Mouse (Mus musculus) lung, postnatal 0 days (tissue): Measurements from ENCODE around the gene Gpat2. TPM values are rescaled to one million over a fixed set of nuclear protein-coding genes. Genes with fewer than 3 reads are reported as not detected.

ENCODE experiments used
- ATAC-seq: fragments of 200-750 bp; cut with Nextera tagmentation; 2 replicates; pipeline ENCODE4 v1.8.0; 2017; ENCODE audit warnings: moderate library complexity
- DNase-seq: peaks from one replicate; pipeline ENCODE4 v3.0.0-alpha.2; 2016; ENCODE audit warnings: low spot score
- H3K27ac ChIP-seq: fragments of 300-500 bp; sonication (generic); 2 replicates; pipeline ENCODE4 v1.5.1; 2014; ENCODE audit warnings: antibody characterized with exemption, mild to moderate bottlenecking, low read length, mixed read lengths
- H3K27me3 ChIP-seq: fragments of 300-500 bp; sonication (generic); replicated peaks from 2 replicates; pipeline ENCODE4 v1.6.1; 2014; ENCODE audit warnings: low read length, mixed read lengths; ENCODE audit not compliant: insufficient read depth
- H3K36me3 ChIP-seq: fragments of 300-500 bp; sonication (generic); 2 replicates; pipeline ENCODE4 v1.6.1; 2014; ENCODE audit warnings: low read length, mixed read lengths; ENCODE audit not compliant: insufficient read depth
- H3K4me1 ChIP-seq: fragments of 300-500 bp; sonication (generic); 2 replicates; pipeline ENCODE4 v1.6.1; 2014; ENCODE audit warnings: antibody characterized with exemption, low read depth, low read length, mixed read lengths; ENCODE audit not compliant: insufficient read depth
- H3K4me2 ChIP-seq: fragments of 300-500 bp; sonication (generic); replicated peaks from 2 replicates; pipeline ENCODE4 v1.6.1; 2014; ENCODE audit warnings: low read depth, mild to moderate bottlenecking, low read length, moderate library complexity, mixed read lengths
- H3K4me3 ChIP-seq: fragments of 300-500 bp; sonication (generic); 2 replicates; pipeline ENCODE4 v1.5.1; 2014; ENCODE audit warnings: low read depth, low read length
- H3K9ac ChIP-seq: fragments of 300-500 bp; sonication (generic); replicated peaks from 2 replicates; pipeline ENCODE4 v1.6.1; 2014; ENCODE audit warnings: low read depth, mild to moderate bottlenecking
- H3K9me3 ChIP-seq: fragments of 300-500 bp; sonication (generic); 2 replicates; pipeline ENCODE4 v1.6.1; 2016; ENCODE audit warnings: low read length, mixed read lengths
- CTCF ChIP-seq: IDR thresholded peaks from 2 replicates; pipeline ENCODE4 v1.5.1; 2016; ENCODE audit warnings: antibody characterized with exemption, mild to moderate bottlenecking
- EP300 ChIP-seq: IDR thresholded peaks from 2 replicates; pipeline ENCODE4 v1.6.1; 2016; ENCODE audit warnings: antibody characterized with exemption, mild to moderate bottlenecking, control low read depth
- WGBS: fragments of 180-500 bp; shearing (Covaris S2); extraction: QIAGEN DNeasy Blood & Tissue Kit; methylation state at CpG from one replicate; pipeline ENCODE4 v1.1.7; 2014; 5-methylcytosine and 5-hydroxymethylcytosine counted together
- polyA plus RNA-seq: library from polyadenylated mRNA; unstranded; fragments of >200 nt; fragmentation: Nextera tagmentation; extraction: Ambion mirVana; gene quantifications from 2 replicates; pipeline ENCODE4 v1.2.1, GENCODE M21; 2015

Gene Gpat2
- polyA plus RNA-seq, 1 experiment from 2014 or later = 0.23 TPM

GRCm38 (mm10) chr2:127411126-127411525 is 13.9 kb upstream of the Gpat2 start:
- TF ChIP-seq EP300 = no peak
- TF ChIP-seq CTCF = no peak
- H3K9ac ChIP-seq = no peak overlapping the region

DNA sequence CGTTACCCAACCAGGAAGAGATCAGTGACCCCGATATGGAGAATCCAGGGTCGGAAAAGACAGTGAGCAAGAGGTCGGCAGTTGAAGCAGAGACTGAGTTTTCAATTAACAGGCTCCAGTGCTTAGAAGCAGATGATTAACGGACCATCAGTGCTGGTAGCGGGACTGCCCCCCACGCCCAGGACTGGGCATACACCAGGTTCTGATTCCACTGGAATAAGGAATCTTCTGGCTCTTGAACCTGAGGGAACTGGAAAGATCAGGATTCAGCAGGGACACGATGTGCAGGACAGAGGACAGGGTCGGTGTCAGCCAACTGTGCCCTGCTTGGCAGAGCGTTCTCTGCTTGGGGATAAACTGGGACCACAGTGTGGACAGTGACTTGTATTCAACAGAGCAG is 9.2 kb upstream of the Gpat2 start:
- H3K36me3 ChIP-seq = no peaks in the 10 kb centered on the region
- WGBS = 58% methylated on average over 10 of the region's 10 CpGs
- H3K9ac ChIP-seq = no peak overlapping the region
- DNase-seq (no peak), ATAC-seq (no peak)
- no peak overlapping the region for H3K4me2 ChIP-seq
- TF ChIP-seq CTCF (no peak), EP300 (no peak)
- no peaks in the 10 kb centered on the region for H3K9me3 ChIP-seq
- no peak overlapping the region for H3K4me3 ChIP-seq
- H3K27ac ChIP-seq = no peak overlapping the region
- no peaks in the 10 kb centered on the region for H3K4me1 ChIP-seq
- H3K27me3 ChIP-seq = no peaks in the 10 kb centered on the region

More at GRCm38 (mm10) chr2:127411126-127411525, 13.9 kb upstream of the Gpat2 start:
- Histone ChIP-seq H3K4me1 (no peaks in the 10 kb centered on the region), H3K27me3 (no peaks in the 10 kb centered on the region), H3K4me3 (no peak overlapping the region), H3K36me3 (no peaks in the 10 kb centered on the region), H3K4me2 (no peak overlapping the region), H3K9me3 (no peaks in the 10 kb centered on the region), H3K27ac (no peak overlapping the region)
- ATAC-seq (no peak), DNase-seq (no peak)
- 64% methylated on average over 6 of the region's 6 CpGs for WGBS

- Histone ChIP-seq H3K4me3 (no peak overlapping the region), H3K9ac (no peak overlapping the region), H3K9me3 (no peaks in the 10 kb centered on the region), H3K36me3 (no peaks in the 10 kb centered on the region), H3K4me2 (no peak overlapping the region), H3K4me1 (no peaks in the 10 kb centered on the region), H3K27me3 (no peaks in the 10 kb centered on the region), H3K27ac (no peak overlapping the region)
- ATAC-seq = no peak
- WGBS = 46% methylated on average over 3 of the region's 3 CpGs
- no peak for TF ChIP-seq CTCF
- no peak for TF ChIP-seq EP300
- no peak for DNase-seq
Observed at GRCm38 (mm10) chr2:127416706-127417105, 8.3 kb upstream of the Gpat2 start.

DNA sequence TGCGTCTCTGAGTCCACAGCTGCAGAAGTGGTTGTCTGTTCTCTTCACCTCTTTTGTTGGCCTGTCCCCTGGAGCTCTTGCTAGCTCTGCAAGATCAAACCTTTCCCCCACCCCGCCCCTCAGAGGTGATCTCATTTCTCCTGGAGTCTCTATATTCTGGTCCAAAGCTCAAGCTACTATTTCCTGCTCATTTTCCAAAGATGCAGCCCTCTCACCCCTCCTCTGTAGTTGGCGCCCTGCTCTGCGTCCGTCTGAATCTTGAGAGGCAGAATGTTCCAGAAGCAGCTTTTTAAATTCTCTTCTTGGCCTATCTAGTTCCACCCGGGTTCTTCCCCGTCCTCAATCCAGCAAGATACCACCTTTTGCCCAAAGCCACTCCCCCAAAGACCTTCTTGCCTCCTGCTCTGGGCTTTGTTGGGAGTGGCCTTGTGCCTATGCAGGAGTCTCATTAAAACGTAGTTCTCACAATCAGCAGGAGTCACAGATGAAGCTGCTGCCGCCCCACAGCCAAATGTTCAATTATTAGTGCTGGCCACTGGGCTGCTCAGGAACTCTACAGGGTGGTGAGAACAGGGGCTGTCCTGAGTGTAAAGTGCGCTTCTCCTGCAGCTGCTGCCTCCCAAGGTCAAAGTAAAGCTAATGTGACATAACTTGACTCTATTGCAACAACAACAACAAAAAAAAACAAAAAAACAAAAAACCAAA is 6.6 kb upstream of the Gpat2 start:
- H3K36me3 ChIP-seq = no peaks in the 10 kb centered on the region
- H3K4me1 ChIP-seq = no peaks in the 10 kb centered on the region
- no peak for ATAC-seq
- no peak overlapping the region for H3K4me2 ChIP-seq
- DNase-seq = no peak
- H3K27me3 ChIP-seq = no peaks in the 10 kb centered on the region
- 63% methylated on average over 10 of the region's 10 CpGs for whole genome bisulfite sequencing
- H3K27ac ChIP-seq = no peak overlapping the region
- H3K9ac ChIP-seq = no peak overlapping the region
- no peak overlapping the region for H3K4me3 ChIP-seq
- TF ChIP-seq CTCF (no peak), EP300 (no peak)
- H3K9me3 ChIP-seq = no peaks in the 10 kb centered on the region

DNA sequence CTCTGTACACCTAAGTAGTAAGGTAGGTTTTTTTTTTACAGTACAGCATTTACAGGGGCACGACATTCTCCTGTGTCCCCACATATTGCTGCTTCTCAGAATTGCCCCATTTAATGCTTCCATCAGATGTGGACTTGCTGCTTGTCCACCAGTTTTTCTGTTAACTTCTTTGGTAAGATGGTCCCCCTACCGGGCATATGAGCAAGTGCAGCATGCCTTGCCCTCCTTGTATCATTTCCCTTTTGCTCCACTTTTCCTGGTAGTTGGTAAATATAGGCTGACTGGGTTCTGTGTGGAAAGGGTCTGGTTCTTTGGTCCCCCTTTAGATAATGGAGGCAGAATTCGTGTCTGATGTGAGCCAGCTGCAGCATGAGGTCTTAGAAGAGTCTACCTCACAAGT is 5.2 kb downstream of the Gpat2 start:
- no peaks in the 10 kb centered on the region for H3K4me1 ChIP-seq
- H3K4me3 ChIP-seq = no peak overlapping the region
- no peak overlapping the region for H3K4me2 ChIP-seq
- no peak overlapping the region for H3K27ac ChIP-seq
- no peaks in the 10 kb centered on the region for H3K36me3 ChIP-seq
- WGBS = 9% methylated on average over 3 of the region's 3 CpGs
- no peaks in the 10 kb centered on the region for H3K27me3 ChIP-seq
- TF ChIP-seq EP300 (no peak), CTCF (peak; percentile 83)
- H3K9me3 ChIP-seq = no peaks in the 10 kb centered on the region
- ATAC-seq (no peak), DNase-seq (peak; percentile 78)
- no peak overlapping the region for H3K9ac ChIP-seq

DNA sequence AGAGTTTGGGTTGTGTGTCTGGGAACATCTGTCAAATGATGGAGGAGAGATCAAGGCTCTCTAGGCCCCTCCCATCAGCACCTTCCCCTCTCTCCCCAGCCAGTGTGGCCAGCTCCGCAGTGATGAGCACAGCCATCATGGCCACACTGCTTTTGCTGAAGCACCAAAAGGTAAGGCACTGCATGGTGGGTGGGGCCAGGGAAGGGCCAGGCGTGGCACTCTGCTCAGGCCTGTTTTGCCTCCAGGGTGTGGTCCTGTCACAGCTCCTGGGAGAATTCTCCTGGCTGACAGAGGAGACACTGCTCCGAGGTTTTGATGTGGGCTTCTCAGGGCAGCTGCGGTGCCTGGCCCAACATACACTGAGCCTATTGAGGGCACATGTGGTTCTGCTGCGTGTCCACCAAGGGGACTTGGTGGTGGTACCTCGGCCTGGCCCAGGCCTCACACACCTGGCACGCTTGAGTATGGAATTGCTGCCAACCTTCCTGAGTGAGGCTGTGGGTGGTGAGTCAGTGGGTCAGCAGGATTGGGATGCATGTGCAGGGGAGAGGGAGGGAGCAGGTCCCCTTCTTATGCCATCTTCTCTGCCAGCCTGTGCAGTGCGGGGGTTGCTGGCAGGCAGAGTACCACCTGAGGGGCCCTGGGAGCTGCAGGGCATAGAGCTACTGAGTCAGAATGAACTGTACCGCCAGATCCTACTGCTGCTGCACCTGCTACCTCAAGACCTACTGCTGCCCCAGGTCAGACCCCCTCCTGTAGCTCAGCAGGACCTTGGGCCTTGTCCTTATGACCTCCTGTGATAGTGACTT is 8.7 kb downstream of the Gpat2 start:
- Histone ChIP-seq H3K36me3 (no peaks in the 10 kb centered on the region), H3K27ac (no peak overlapping the region), H3K27me3 (no peaks in the 10 kb centered on the region), H3K9ac (no peak overlapping the region), H3K4me1 (no peaks in the 10 kb centered on the region), H3K4me3 (no peak overlapping the region), H3K9me3 (no peaks in the 10 kb centered on the region), H3K4me2 (no peak overlapping the region)
- WGBS = 77% methylated on average over 9 of the region's 9 CpGs
- TF ChIP-seq EP300 = no peak
- no peak for TF ChIP-seq CTCF
- DNase-seq (no peak), ATAC-seq (no peak)
